Mouse (Mus musculus): ENCODE data around the gene Gh.

DNA sequence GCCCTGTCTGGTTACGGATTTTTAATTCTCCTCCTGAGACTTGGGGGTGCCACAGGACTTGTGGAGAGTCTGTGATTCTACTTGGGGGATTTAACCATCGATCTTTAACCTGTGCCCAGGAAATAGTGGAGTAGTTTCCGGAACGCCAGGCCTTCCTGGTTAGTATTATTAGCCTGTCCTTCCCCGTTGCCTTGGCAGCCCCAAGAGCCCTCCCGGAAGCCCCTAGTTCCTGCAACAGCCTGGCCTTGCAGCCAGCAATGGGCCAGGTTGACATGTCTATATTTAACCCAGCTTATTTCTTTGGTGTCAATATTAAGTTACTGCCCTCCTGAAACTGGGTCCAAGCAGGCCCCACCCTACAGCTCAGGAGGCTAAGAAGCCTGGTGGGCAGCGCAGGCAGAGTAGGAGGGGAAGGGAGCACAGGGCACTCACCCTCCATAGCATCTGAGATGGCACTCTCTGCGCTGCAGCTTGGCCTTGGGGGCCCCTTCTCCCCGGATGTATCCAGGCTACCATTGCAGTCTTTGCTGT lies 39.4 kb upstream of the Gh start:
- TF ChIP-seq POLR2A (IDR thresholded peaks at IDR 0.05; ENCODE audit: insufficient read length, low read depth) (no peak), TCF12 (IDR thresholded peaks at IDR 0.05; ENCODE audit: insufficient read depth, poor library complexity, severe bottlenecking) (no peak)
